Mouse (Mus musculus): ENCODE results near the gene Alb.

The Alb gene

DNA sequence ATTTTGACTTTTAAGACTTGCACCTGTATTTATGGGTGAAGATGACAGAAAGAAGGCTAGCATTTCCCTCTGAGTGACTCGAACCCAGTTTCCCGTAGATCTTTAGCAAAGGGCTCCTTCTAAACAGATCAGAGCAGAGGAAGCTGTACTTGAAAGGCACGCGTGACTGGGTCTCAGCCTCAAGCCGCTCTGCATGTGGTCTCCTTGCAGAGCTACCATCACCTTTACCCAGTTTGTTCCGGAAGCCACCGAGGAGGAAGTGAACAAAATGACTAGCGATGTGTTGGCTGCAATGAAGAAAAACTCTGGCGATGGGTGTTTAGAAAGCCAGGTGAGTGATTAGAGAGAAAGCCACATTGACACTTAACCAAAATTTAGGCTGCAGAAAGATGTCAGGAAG, 31.7 kb downstream of the Alb start:
- DNase-seq (ENCODE audit: low read depth, low spot score), result no peak

DNA sequence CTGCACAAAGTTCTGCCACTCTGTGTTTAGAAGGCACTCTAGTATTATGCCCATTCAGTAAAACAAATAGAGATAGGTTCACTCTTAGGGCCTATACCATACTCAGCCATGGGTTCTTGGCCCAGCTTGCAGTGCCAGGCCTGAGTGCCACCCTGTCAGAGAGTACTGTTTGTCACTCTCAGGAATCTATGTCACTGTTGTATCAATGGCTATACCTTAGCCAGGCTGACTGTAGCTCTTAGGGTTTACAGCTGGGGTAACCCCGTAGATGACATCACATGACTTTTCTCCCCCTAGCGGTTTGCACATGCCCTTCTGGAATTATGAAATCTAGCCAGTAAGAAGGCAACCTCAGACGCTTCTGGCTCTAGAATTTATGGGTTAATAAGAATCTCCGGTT, 33.6 kb downstream of the Alb start:
- DNase-seq (ENCODE audit: low read depth, low spot score), result no peak

DNA sequence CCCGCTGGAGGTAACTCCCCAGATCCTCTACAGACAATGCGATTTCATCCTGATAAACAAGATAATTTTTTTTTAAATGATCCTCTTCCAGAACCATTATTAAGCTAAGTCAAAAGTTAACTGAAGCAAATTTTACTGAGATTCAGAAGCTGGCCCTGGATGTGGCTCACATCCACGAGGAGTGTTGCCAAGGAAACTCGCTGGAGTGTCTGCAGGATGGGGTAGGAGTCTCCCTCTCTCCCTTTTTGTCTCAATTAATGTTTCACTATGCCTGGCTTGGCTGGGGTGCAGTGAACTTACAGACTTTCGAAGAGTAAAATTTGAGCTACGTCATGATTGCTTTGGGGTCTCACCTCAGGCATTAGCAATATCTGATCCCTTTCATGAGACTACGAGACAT, 38.8 kb downstream of the Alb start:
- no peak for DNase-seq (ENCODE audit: low read depth, low spot score)

DNA sequence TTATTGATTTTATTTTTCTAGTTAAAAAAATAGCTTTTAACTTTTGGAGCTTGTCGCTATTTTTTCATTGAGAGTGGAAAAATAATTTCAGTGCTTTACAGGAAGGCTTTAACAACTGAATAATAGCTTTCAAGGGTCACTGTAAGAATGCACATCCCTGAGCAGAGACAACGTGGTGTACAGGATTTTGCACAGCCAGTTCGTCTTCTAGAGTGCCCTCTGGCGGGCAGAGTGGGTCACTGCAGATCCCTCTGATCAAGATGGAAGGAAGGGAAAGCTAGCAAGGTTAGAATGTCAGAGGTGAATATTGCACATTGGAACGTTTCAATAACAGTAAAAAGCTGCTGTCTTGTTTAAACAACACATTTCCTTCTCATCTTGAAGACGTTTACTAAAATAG, 40.0 kb downstream of the Alb start:
- peak; percentile 72 for DNase-seq (ENCODE audit: low read depth, low spot score)

DNA sequence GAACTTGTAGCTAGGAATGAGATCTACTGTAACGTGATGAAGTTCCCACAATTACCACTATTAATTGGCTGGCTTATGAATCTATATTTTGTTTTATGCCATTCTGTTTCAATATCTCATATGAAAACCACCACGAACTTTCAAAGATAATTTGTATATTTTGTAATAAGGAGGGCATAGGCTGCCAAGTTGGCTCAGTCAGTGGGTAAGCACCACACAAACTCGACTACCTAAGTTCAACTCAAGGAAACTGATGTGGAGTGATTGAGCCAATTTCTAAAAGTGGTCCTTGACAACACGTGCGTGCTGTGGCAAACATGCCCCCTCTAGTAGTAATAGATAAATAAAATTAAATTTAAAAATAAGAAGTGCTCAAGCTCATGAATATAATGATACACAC, 41.1 kb downstream of the Alb start:
- DNase-seq (ENCODE audit: low read depth, low spot score), result no peak

DNA sequence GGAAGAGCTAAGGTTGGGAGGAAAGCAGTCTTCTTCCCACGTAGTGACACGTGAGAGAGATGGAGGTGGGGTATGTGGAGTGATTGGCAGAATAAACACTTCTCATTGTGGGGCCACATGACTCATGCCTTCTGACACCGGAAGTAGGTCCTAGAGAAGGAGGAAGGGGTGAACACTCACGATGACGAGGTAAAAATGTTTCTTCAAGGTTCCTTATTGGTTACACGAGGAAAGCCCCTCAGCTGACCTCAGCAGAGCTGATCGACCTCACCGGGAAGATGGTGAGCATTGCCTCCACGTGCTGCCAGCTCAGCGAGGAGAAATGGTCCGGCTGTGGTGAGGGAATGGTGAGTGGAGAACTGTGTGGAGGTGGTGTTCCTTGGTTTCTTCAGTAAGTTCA, 44.0 kb downstream of the Alb start:
- no peak for DNase-seq (ENCODE audit: low read depth, low spot score)

DNA sequence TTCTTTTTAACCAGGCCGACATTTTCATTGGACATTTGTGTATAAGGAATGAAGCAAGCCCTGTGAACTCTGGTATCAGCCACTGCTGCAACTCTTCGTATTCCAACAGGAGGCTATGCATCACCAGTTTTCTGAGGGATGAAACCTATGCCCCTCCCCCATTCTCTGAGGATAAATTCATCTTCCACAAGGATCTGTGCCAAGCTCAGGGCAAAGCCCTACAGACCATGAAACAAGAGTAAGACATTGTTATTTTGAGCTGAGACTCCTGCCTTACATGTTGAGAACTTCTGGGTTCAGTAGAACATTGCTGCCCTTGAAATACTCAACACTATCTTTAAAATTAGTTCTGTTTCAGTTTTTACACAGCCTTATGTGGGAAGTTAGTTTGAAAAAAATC, 45.8 kb downstream of the Alb start:
- DNase-seq (ENCODE audit: low read depth, low spot score), result no peak

DNA sequence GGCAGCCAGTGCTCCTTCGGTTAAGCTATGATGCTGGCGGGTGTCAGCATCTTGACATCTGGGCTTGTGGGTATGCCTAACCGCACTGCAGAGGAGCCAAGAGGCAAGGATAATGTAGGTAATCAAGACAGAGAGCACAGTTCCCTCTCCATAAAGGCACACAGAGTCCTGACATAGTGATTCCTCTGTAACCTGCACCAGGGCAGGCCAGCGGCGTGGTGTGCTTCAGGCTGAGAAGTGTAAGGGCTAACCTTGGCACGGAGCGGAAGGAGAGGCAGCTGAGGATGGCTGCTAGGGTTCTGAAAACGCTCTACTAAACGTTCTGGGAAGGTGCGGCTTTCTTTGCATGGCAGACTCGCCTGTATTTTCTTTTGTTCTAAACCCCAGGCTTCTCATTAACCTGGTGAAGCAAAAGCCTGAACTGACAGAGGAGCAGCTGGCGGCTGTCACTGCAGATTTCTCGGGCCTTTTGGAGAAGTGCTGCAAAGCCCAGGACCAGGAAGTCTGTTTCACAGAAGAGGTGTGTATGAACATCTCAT, 46.8 kb downstream of the Alb start:
- DNase-seq (ENCODE audit: low read depth, low spot score), result peak; percentile 16

DNA sequence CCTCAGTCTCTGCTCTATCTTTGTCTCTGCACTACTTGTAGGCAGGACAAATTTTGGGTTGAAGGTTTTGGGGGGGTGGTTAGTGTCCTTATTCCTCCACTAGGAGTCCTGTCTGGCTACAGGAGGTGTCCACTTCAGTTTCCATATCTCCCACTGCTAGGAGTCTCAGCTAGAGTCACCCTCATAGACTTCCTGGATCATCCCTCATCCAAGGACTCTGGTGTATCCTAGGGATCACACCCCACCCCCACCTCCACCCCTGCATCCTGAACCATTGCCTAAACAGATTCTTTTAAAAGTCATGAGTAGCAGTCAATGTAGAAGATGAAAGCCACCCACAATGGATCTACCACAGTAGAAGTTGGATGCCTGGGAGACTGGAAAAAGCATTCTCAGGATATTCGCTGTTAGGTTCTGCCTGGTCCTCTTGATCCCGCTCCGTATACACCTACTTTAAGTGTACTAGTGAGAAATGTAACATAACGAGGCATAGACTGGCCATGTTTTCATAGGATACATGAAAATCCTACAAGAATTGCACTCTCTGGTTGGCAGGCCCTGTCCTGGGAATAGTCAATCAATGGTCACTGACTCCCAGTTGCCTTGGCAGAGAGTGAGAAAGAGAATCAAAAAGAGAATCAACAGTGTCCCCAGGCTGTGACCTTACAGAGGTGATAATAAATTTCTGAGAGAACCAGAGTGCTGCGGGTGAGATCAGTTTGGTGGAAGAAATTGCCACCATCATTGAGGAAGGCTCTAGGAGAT, 49.3 kb downstream of the Alb start:
- no peak for DNase-seq (ENCODE audit: low read depth, low spot score)

DNA sequence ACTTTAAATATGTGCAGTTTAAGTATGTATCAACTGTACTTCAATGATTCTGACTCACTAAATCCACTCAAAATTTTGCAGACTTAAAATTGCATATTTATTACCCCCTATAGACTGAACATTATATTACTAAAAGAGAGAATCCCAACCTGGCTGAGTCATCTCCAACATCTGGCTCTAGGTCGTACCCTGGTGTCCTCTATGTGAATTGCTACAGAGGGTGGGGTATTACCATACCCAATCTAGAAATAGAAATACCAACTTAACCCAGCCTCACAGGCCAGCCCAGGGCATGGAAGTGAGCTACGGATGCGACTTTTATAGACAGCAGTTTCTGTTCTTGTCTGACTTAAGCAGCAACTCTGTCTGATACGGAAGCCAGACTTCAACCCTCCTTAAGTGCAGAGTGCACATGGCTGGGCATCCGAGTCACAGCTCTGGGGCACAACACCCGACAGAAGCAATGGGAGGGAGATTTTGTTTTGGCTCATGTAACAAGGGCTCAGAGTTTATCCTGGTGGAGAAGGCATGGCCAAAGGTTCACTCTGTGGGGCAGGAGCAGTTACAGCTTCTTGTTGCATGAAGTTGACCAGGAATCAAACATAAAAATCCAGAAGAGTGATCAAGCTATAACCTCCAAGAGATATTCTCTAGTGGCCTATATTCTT, 51.7 kb downstream of the Alb start:
- no peak for DNase-seq (ENCODE audit: low read depth, low spot score)

DNA sequence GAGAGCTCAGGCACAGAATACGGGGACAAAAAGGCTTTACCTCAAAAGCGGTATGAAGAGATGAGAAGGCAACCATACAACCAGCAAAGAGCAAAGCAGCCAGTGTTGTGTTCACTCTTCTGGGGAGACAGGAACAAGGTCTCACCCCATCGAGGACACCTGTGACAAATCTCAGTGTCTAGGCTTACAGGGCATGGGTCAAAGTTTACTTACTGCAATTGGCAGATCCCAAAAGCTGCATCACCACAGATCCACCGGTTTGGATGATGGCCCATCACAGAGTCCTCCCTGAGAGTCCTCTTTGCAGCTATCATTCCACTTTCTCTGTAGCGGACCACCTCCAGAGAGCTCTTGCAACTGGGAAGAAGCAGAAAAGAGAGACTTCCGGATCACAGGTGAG, 54.9 kb downstream of the Alb start:
- DNase-seq (ENCODE audit: low read depth, low spot score), result no peak

DNA sequence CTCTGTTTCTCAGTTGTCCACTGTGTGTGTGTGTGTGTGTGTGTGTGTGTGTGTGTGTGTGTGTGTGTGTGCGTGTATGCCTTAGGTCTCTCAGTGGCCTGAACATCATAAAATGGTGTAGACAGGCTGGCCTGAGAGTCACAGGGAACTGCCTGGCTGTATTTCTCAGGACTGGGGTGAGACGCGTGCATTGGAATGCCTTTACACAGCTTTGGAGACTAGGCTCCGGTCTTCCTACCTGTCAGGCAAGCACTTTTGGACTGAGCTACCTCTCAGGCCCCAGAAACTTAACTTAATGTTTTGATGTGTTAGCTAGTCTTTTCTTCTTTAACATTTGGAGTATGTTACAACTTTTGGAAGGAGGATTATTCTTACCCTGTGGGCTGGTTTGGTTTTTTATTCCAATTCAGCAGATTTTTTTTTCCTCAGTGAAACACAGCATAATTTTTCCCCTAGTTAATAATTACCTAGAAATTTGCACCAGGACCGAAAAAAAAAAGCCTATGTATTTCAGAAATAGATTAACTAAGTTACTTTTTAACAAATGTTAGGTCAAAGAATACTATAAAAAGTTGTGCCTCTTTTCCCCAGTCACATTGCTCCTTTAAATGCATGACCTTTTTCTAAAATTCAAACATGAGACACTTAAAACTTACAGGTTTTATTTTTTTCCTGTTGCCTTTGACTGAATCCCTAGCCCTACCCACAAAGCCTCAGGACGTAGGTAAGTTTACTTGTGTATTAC, 57.8 kb downstream of the Alb start, which contains the start of gene Afm:
Gene Afm, plus strand, starts transcription at position 577 of the 745 bp plus-strand sequence.
- DNase-seq (ENCODE audit: low read depth, low spot score), result no peak

All from ES-CJ7 (cell line).